Mouse (Mus musculus) common myeloid progenitor, adult 5-6 weeks (primary cell): ENCODE measurements around the gene Vsig8. TPM values are rescaled to one million over a fixed set of nuclear protein-coding genes. Genes with fewer than 3 reads are reported as not detected.

Source experiments
- ATAC-seq: replicated peaks from 2 replicates; pipeline ENCODE4 v1.8.0; 2016; ENCODE audit warnings: low read depth, mild to moderate bottlenecking, moderate TSS enrichment, inconsistent platforms; ENCODE audit not compliant: poor library complexity, severe bottlenecking
- total RNA-seq: library from RNA; stranded (forward); fragments of 200-1000, 187-1606 nt; gene quantifications from 2 replicates; pipeline ENCODE4 v1.2.3, GENCODE M21; 2017

Gene Vsig8
- total RNA-seq, 1 experiment from 2014 or later, result not detected

DNA sequence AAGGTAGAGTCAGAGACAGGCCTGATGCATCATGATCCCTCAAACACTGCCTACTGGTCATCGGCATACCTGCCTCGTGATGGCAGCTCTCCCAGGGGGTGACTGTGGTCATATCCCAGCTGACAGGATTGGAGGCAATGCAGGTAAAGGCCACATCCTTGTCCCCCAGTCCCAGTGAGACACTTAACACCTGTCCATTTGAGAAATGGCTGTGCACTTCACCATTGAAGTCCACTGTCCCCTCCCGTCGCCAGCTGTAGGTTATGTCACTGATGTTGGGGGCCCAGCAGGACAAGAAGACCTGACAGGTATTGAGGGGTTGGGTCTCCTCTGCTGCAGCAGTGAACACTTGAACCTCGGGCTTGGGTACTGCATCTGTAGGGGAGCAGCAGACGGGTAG, 28.5 kb downstream of the Vsig8 start:
- ATAC-seq, result no peak

DNA sequence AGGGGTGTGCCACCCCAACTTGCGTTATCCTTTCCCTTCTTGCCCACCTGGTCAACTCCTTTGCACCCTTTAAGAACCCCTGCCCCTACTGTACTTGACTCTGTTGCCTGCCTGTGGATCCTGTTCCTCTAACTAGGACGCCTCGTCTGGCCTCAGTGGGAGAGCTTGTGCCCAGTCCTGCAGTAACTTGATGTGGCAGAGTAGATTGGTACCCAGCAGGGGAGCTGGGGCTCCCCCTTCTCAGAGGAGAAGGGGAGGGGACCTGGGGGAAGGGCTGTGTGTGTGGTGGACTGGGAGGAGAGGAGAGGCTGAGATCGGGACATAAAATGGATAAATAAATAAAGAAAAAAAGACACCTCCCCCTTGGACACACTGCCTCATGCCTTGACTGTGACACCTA, 29.3 kb downstream of the Vsig8 start:
- no peak for ATAC-seq

DNA sequence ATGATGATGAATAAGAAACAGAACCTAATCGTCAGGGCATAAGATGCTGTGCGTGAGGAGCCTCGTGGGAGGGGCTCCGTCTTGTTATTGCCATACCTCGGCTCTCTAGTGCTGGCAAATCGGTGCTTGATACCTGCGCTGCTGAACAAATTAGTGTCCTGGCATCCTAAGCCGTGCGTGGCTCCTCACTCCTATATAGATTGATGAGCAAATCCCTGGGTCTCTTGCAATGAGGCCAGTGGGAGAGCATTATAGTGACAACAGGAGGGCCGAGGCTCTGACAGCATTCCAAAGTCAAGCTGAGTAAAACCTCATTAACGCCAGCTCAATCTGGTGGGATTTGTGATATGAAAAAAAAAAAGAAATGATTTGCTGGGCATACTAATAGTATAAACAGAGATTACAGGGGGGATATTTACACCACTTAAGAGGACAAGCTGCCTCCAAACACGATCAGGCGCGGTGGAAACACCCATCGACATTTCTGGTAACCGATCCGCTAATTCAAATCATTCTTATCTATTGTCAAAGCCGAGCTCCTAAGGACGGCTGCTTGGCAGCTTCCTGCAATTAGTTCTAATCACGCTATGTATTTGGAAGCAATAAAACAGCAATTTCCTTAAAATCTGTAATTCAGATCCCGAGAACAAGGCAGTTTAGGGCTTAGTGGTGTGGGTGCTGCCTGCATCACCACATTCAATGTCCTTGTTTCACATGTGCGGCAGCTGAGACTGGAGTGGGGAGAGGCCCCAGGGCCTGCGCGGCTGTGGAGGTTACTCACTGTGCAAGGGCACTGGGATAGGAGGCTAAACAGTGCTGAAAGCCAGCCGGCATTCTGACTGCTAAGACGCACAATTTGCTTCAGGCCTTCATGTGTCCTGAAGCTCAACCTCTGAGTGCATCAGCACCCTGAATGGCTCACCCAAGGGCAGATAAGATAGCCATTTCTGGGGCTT, 30.2 kb downstream of the Vsig8 start:
- ATAC-seq, result no peak

DNA sequence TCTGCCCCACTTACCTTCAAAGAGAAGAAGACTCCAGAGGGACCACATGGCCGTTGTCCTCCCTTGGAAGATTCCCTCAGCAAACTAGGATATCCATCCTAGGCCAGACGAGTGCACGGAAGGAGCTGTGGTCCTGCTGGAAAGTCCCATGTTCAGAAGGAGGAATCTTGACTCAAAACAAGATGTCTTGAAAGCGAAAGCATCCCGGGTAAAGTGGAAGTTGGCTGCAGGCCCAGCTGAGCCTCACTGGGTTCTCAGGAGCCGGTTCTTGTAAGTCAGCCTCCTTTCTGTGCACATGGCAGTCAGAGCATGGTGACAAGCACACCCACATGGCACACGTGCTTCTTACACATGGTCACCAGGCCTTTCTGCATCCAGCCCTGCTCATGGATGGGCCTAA, 34.6 kb downstream of the Vsig8 start, which contains the start of gene Slamf8:
Gene Slamf8, minus strand, starts transcription at position 184 of the 400 bp plus-strand sequence.
- peak; percentile 48 for ATAC-seq

DNA sequence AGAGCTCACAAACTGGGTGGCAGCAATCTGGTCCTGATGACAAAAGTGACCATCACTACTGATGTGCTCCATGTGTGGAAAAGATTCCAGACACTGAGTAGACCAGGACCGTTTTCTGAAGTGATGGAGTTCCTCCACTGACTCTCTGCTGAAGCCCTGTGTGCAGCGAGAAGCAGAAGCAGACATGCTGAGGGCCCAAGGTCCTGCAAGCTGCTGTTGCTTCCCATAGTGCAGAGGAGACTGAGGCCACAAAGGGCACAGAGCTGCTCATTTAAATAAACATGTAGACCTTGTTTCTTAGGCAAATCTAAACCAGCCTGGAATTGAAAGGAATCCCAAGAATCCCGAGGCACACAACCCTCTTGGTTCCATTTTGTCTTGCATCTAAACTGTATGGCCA, 37.6 kb downstream of the Vsig8 start:
- no peak for ATAC-seq

DNA sequence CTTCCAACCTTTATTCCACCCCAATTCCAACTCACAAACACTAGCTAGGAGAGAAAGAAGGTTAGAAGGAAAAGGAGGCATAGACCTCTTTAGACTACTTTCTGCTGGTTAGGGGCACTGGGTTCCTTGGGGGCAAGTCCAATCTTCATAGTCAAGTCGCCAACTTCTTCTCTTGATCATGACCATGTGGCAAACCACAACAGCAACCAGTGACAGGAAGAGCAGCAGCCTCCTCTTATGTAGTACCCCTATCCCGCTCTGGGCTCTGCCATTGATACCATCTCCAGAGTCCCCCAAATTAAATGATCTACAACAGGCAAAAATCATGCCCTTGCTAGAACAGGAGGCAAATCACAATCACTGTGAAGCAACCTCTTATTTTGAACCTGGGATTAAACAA, 38.2 kb downstream of the Vsig8 start:
- ATAC-seq, result peak; percentile 59

DNA sequence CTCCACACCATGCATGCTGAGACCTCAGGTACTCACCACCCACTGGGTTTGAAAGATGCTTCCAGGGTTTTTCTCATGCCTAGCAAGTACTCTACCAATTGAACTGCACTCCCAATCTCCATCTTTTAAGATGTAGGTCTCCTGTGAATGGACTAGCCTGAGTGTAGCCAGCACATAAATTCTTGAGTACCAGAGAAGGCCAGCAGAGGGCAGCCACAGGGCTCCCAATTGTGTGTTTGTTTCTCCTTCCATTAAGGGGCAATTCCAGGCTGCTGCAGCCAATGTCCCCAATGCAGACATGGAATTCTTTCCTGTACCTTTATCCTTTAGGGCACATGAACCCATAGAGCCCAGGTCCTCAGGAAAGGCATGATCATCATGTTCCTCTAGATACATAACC, 38.8 kb downstream of the Vsig8 start:
- peak; percentile 71 for ATAC-seq

DNA sequence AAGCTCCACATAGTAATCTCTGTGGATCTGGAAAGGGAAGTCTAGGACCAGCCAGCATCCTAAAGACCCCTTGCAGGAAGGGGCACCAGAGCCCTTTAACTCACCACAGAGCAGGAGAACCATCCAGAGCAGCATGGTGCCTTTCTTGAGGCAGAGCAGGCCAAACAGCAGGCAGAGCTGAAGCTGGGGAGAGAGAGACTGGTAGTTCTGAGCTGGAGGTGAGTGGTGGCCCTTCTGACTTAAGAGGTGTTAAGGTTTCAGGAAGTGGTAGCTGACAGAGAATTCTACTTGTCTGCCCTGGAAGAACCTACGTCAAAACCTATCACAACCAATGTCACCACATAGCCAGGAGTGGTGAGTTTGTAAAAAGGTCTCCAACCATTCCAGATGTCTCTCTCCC, 46.6 kb downstream of the Vsig8 start, which contains the start of gene Fcrl6:
Gene Fcrl6, minus strand, starts transcription at position 226 of the 400 bp plus-strand sequence.
- no peak for ATAC-seq

DNA sequence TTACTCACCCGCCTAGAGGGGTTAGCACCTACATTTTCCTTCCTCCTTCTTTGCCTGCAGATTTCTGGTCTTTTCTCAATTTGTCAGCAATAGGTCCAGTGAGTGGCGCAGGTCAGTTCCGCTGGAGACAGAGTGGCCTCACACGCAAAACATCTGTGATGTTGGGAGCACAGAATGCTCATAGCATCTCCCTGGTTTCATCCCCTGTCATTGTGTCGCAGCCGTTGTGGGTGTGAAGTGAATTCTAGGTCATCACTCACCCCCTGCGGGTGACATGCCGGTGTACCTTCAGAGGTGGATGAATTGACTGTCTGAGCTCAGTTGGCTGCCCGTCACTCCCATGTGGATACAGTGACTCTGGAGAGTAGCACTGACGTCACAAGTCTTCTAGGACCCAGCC, 55.6 kb downstream of the Vsig8 start:
- no peak for ATAC-seq

DNA sequence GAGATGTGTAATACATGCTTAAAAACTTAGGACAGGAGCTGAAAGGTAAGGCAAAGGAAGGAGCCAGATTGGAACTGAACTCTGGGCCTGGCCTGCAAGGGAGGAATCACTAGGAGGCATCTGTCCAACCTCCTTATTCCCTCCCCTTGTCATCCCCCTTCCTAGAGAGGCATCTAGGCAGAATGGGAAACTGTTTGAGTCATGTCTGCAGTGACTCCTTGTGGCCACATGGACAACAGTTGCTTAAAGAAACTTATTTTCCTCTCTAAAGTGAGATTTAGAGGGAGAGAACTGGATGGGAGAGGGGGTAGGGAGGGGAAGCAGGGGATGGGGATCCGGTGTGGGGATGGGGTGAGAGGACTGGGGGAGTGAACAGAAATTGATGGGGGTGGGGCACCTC, 57.0 kb downstream of the Vsig8 start:
- peak; percentile 81 for ATAC-seq

Other genes starting within 250 kb of the Vsig8 start
- gene Kcnj9, start 226.6 kb upstream of the Vsig8 start, total RNA-seq, result not detected in 2 replicates
- gene Kcnj10, start 214.7 kb upstream of the Vsig8 start, total RNA-seq, result 0.27 and 0.39 TPM in 2 replicates
- 17.5 and 20.4 TPM in 2 replicates for gene Pigm, start 179.4 kb upstream of the Vsig8 start, total RNA-seq
- gene Slamf9, start 80.6 kb upstream of the Vsig8 start, total RNA-seq, result not detected in 2 replicates
- gene Igsf9, start 74.2 kb upstream of the Vsig8 start, total RNA-seq, result 0.14 and 2.2 TPM in 2 replicates
- gene Tagln2, start 55.9 kb upstream of the Vsig8 start, total RNA-seq, result 212 and 241 TPM in 2 replicates
- gene Cfap45, start 35.1 kb upstream of the Vsig8 start, total RNA-seq, result 0.32 and 2.0 TPM in 2 replicates
- gene Slamf8, start 34.6 kb downstream of the Vsig8 start, total RNA-seq, result 0.44 TPM in 1 of 2 replicates, not detected in the other
- not detected in 2 replicates for gene Fcrl6, start 46.6 kb downstream of the Vsig8 start, total RNA-seq
- gene Dusp23, start 77.0 kb downstream of the Vsig8 start, total RNA-seq, result 0.82 and 2.6 TPM in 2 replicates
- gene Crp, start 142.1 kb downstream of the Vsig8 start, total RNA-seq, result not detected in 2 replicates